Mouse (Mus musculus) Patski (cell line): ENCODE measurements around the gene Hspg2. TPM values are rescaled to one million over a fixed set of nuclear protein-coding genes. Genes with fewer than 3 reads are reported as not detected.
A peak's percentile ranks its signal among the peaks of the same experiment; 100 is the strongest.
"Not testable (repeated sequence)": the region's sequence is repeated elsewhere in the genome, so short reads cannot be mapped to it uniquely, and the experiment has no call there.

Experiments used
- ATAC-seq: fragments of 100-300 bp; one replicate; pipeline ENCODE4 v1.8.0; 2021
- CTCF ChIA-PET: fragments of 350-600 bp; sonication (Branson Sonifier 250); formaldehyde crosslinking; loops from one replicate; lab custom pipeline; 2022; ENCODE audit warnings: inconsistent platforms; lab: Charles Lee
- POLR2A ChIA-PET: fragments of 350-600 bp; sonication (Branson Sonifier 250); formaldehyde crosslinking; loops from one replicate; lab custom pipeline; 2022; ENCODE audit warnings: antibody characterized with exemption, inconsistent platforms; lab: Charles Lee
- DNase-seq: peaks from one replicate; pipeline ENCODE4 v3.0.0-alpha.2; 2011; ENCODE audit warnings: low read depth, low spot score
- H3K27me3 ChIP-seq: fragments of 371-371 bp; one replicate; pipeline ENCODE4 v1.5.1; 2021
- CTCF ChIP-seq: fragments of 100-300 bp; IDR thresholded peaks from one replicate; pipeline ENCODE4 v1.5.1; 2021
- in situ Hi-C: fragments of 300-500 bp; cut with MboI; formaldehyde crosslinking; loops from 3 replicates; pipeline ENCODE4 v1.11.1; 2018; ENCODE audit warnings: low pct_unique_long_range_greater_than_20kb, mixed read lengths
- polyA plus RNA-seq: library from polyadenylated mRNA; unstranded; gene quantifications from one replicate; pipeline ENCODE4 v1.2.3, GENCODE M21; 2021

Hspg2 gene
- 133 TPM for polyA plus RNA-seq

DNA sequence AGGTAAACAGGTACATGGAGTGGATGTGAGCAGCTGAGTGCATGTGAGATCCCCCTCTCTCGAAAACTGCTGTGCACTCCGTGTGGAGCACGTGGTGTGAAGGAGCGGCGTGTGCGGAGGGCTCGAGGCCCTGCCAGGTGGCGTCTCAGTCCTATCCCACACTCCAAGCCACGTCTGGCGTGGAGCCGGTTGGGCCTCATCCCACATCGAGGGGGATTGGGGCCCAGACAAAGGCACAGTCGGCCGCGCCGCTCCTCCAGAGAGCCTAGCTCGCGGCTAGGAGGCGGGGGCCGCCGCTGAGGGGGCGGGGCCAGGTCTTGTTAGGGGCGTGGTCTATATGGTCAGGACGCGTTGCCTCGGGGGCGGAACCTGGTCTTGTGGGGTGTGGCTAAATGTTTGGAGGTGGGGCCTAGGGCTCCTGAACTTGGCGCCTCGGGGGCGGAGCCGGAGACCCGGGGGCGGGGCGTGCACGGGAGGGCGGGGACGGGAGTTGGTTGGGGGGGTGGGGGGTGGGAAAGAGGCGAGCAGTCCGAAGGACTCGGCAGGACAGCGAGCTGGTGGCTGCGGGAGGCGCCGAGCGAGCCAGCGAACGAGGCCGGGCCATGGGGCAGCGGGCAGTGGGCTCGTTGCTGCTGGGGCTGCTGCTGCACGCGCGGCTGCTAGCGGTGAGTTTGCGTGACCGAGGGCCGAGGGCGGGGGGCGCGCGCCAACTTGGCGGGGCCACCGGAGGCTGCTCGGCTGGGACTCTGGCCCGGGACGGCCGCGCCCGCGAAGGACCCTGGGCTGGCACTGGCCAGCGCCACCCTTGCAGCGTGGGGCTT lies at the start of gene Hspg2:
TSS of gene Hspg2 (plus strand) at position 510 of the 821 bp plus-strand sequence.
- ChIA-PET CTCF (no interaction called here), POLR2A (interaction anchor here (0.9 to 1.2 kb wide), 3 partner anchors 11 to 20 kb away, joined by 3 to 4 read pairs (median 3); partner anchors contain the start of gene 1700013G24Rik)
- peak; percentile 54 for ATAC-seq
- no peak for DNase-seq
- in situ Hi-C loops: no loop called here
- no peak for TF ChIP-seq CTCF
- no peaks in the 10 kb centered on the region for H3K27me3 ChIP-seq

DNA sequence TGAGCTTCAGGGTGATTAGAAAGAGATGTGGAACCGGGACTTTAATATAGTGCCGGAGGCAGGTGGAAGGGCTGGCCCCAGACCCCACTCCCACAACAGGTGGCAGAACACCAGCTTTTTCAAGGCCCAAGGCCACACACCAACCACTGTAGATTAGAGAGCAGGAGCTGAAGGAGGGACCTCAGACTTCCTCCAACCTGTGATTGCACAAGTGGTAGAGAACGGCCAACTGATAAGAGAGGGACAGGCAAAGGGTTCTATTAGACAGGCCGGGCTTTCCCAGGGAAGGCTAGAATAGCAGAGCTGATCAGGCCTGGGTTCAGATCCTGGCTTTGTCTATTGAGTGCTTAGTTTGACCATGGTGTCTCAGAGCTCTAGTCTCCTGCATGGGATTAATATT lies 38.1 kb upstream of the Hspg2 start, which contains the start of gene Cela3b:
TSS of gene Cela3b (minus strand) at position 39 of the 400 bp plus-strand sequence.
- POLR2A ChIA-PET: interaction anchor here (0.6 kb wide), 1 partner anchor 80 kb away, joined by 4 read pairs; no protein-coding TSS in a partner anchor
- in situ Hi-C loops: loop anchor here (25.0 kb wide), 1 partner anchor 107 kb away; no protein-coding TSS in a partner anchor

DNA sequence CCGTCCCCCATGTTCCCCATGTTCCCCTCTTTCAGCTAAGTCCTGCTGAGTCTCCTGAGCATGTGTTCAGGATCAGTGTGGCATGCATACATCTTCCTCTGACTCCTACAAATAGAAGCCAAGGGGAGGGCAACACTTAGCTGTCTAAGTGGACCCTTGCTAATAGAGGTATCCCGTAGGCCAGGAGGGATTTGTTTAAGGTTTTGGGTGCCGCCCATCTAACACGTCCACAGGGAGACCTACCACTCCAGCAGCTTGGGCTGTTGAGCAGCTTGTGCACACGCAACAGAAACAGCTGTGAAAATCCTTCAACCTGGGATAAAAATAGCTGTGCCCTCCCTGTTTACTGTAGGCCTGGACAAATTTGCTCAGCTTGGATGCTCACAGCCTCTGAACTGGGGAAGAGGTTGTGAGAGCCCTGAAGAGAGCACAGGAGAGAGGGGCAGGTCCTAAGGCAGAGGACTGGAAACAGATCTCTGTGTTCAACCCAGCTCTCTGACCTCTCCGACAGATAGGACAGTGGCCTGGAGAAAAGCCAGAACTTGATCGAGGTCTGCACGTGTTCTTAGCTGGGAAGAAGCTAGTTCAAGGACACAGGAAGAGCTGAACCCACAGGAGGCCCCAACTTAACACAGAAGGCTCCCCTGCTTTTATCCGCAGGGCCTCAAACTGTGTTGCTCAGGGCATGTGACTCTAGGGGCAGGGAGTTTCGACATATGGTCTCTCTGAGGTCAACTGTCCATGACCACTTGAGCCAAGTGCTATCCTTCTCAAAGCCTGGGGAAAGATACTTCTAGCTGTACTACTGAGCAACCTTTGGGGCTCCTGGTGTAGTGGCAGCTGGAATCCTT lies 35.6 kb upstream of the Hspg2 start:
- in situ Hi-C loops: loop anchor here (25.0 kb wide), 1 partner anchor 104 kb away; no protein-coding TSS in a partner anchor
- ATAC-seq, POLR2A ChIA-PET, H3K27me3 ChIP-seq, DNase-seq, CTCF ChIA-PET: not testable (repeated sequence)

More for the DNA sequence above, 38.1 kb upstream of the Hspg2 start, which contains the start of gene Cela3b:
- CTCF ChIA-PET: no interaction called here
- H3K27me3 ChIP-seq: no peaks in the 10 kb centered on the region
- no peak for TF ChIP-seq CTCF
- no peak for DNase-seq
- no peak for ATAC-seq

GRCm38 (mm10) chr4:137436979-137437669 lies 31.4 kb upstream of the Hspg2 start:
- in situ Hi-C loops: loop anchor here (25.0 kb wide), 1 partner anchor 100 kb away; no protein-coding TSS in a partner anchor
- POLR2A ChIA-PET: no interaction called here
- no peak for TF ChIP-seq CTCF

DNA sequence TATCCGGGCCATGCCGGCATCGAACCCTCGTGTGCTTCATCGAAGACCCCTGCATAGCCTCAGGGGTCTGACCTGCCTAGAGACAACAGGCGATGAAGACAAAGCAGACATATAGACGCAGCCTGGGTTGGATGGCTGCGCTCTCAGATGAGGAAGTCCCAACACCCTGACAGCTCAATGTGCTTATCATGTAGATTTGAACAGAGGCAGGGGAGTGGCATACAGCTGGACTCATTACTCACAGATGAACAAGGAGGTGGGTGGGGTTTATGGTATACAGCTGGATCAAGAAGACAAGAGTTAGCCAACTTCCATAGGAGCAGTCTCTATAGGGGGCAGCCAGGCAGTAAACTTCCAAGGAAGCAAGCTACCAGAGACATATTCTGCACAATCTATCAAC lies 29.7 kb upstream of the Hspg2 start:
- DNase-seq: no peak
- no peak for TF ChIP-seq CTCF
- ChIA-PET CTCF (no interaction called here), POLR2A (no interaction called here)
- ATAC-seq: no peak
- no peaks in the 10 kb centered on the region for H3K27me3 ChIP-seq
- in situ Hi-C loops: loop anchor here (25.0 kb wide), 1 partner anchor 98 kb away; no protein-coding TSS in a partner anchor

More at GRCm38 (mm10) chr4:137436979-137437669, 31.4 kb upstream of the Hspg2 start:
- ATAC-seq (no peak), DNase-seq (no peak)
- no peaks in the 10 kb centered on the region for H3K27me3 ChIP-seq
- CTCF ChIA-PET: no interaction called here

DNA sequence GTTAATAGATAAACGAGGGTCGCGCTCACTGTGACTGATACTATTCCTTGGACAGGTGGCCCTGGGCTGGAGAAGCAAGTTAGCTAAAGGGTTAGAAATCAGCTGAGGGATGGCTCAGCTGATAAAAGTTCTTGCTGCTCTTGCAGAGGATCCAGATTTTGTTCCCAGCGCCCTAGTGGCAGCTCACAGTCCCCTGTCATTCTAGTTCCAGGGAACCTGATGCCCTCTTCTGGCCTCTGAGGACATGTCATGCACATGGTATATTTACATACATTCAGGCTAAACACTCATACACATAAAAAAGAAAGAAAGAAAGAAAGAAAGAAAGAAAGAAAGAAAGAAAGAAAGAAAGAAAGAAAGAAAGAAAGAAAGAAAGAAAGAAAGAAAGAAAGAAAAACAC lies 27.2 kb upstream of the Hspg2 start:
- DNase-seq: no peak
- ATAC-seq: no peak
- no peaks in the 10 kb centered on the region for H3K27me3 ChIP-seq
- no peak for TF ChIP-seq CTCF
- in situ Hi-C loops: loop anchor here (10.0 to 25.0 kb wide), 2 partner anchors 47 to 96 kb away; no protein-coding TSS in a partner anchor
- ChIA-PET POLR2A (no interaction called here), CTCF (interaction anchor here (1.7 kb wide), 1 partner anchor 365 kb away, joined by 5 read pairs; no protein-coding TSS in a partner anchor)

DNA sequence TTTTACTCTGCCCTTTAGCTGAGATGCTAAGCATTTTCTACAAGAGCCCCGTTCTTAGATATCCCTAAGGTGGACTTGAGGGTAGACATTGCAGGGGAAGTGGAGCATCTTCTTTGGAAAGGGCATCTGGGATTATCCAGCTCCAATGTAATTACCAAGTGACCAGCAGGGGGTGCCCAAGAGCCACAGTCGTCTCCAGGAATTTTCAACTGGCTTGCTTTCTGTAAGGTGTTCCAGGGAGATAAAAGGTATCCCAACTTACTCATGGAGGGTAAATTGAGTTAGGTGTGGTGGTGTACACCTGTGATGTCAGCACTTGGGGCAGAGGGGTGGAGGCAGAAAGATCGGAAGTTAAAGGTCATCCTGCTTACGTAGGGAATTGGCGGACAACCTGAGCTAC lies 24.9 kb upstream of the Hspg2 start:
- CTCF ChIA-PET: interaction anchor here (0.7 to 2.2 kb wide), 8 partner anchors 32 to 105 kb away, joined by 3 to 12 read pairs (median 5); no protein-coding TSS in a partner anchor

GRCm38 (mm10) chr4:137445881-137446280 lies 22.7 kb upstream of the Hspg2 start:
- TF ChIP-seq CTCF: no peak
- no peak for ATAC-seq
- ChIA-PET CTCF (no interaction called here), POLR2A (no interaction called here)
- in situ Hi-C loops: loop anchor here (10.0 to 25.0 kb wide), 2 partner anchors 51 to 91 kb away; no protein-coding TSS in a partner anchor
- DNase-seq: no peak
- no peaks in the 10 kb centered on the region for H3K27me3 ChIP-seq

More for the DNA sequence above, 24.9 kb upstream of the Hspg2 start:
- in situ Hi-C loops: loop anchor here (10.0 to 25.0 kb wide), 2 partner anchors 49 to 94 kb away; no protein-coding TSS in a partner anchor
- DNase-seq (no peak), ATAC-seq (no peak)
- TF ChIP-seq CTCF: peak; percentile 86
- no peaks in the 10 kb centered on the region for H3K27me3 ChIP-seq
- POLR2A ChIA-PET: no interaction called here

GRCm38 (mm10) chr4:137447363-137448196 lies 21.0 kb upstream of the Hspg2 start:
- CTCF ChIA-PET: no interaction called here
- in situ Hi-C loops: loop anchor here (10.0 to 25.0 kb wide), 2 partner anchors 53 to 90 kb away; no protein-coding TSS in a partner anchor
- no peak for DNase-seq

More at GRCm38 (mm10) chr4:137447363-137448196, 21.0 kb upstream of the Hspg2 start:
- no peak for TF ChIP-seq CTCF
- no peak for ATAC-seq
- POLR2A ChIA-PET: interaction anchor here (0.7 to 1.5 kb wide), 2 partner anchors 20 to 98 kb away, joined by 4 to 5 read pairs; no protein-coding TSS in a partner anchor
- H3K27me3 ChIP-seq: no peaks in the 10 kb centered on the region
